Mouse (Mus musculus) heart, adult 2 months (tissue): Measurements from ENCODE around the gene Hacd2. TPM values are rescaled to one million over a fixed set of nuclear protein-coding genes. Genes with fewer than 3 reads are reported as not detected.

ENCODE experiments used
- DNase-seq, 2 experiments: peaks; one replicate each; pipeline ENCODE4 v3.0.0; 2021
- H3K27ac ChIP-seq: fragments of 200-600 bp; 2 replicates; pipeline ENCODE4 v1.8.1; 2022
- H3K27me3 ChIP-seq: fragments of 200-500 bp; 2 replicates; pipeline ENCODE4 v1.6.1; 2012; ENCODE audit warnings: mild to moderate bottlenecking, low read length, inconsistent platforms, mixed read lengths; ENCODE audit not compliant: control insufficient read depth, insufficient read depth
- H3K36me3 ChIP-seq: fragments of 200-500 bp; 2 replicates; pipeline ENCODE4 v1.6.1; 2012; ENCODE audit warnings: low read length, inconsistent platforms; ENCODE audit not compliant: control insufficient read depth, insufficient read depth
- H3K4me1 ChIP-seq: fragments of 200-500 bp; 2 replicates; pipeline ENCODE4 v1.6.1; 2011; ENCODE audit warnings: low read length; ENCODE audit not compliant: control insufficient read depth, insufficient read depth
- H3K4me3 ChIP-seq: fragments of 200-600 bp; 2 replicates; pipeline ENCODE4 v1.8.1; 2022
- H3K79me2 ChIP-seq: fragments of 200-500 bp; replicated peaks from 2 replicates; pipeline ENCODE4 v1.6.1; 2012; ENCODE audit warnings: mild to moderate bottlenecking, inconsistent platforms, low read length, moderate library complexity, mixed read lengths; ENCODE audit not compliant: control insufficient read depth, insufficient read depth
- H3K9ac ChIP-seq: fragments of 200-500 bp; 2 replicates; pipeline ENCODE4 v1.6.1; 2012; ENCODE audit warnings: low read depth, mild to moderate bottlenecking, control low read depth, inconsistent platforms, low read length, mixed read lengths
- CTCF ChIP-seq: fragments of 200-600 bp; IDR thresholded peaks from 2 replicates; pipeline ENCODE4 v1.8.1; 2022; ENCODE audit warnings: antibody characterized with exemption, mild to moderate bottlenecking, moderate library complexity
- EP300 ChIP-seq: fragments of 200-500 bp; IDR thresholded peaks from 2 replicates; pipeline ENCODE4 v1.6.1; 2011; ENCODE audit warnings: low read depth, low read length, control low read depth; ENCODE audit not compliant: insufficient read depth
- POLR2A ChIP-seq: fragments of 200-500 bp; IDR thresholded peaks from 2 replicates; pipeline ENCODE4 v1.6.1; 2011; ENCODE audit warnings: mild to moderate bottlenecking, low read depth, low read length, control low read depth; ENCODE audit not compliant: insufficient read depth
- WGBS: fragments of 180-500 bp; shearing (Covaris S2); methylation state at CpG from one replicate; pipeline ENCODE4 v1.1.7; 2018; 5-methylcytosine and 5-hydroxymethylcytosine counted together
- intact Hi-C: fragments of 180-260 bp; cut with DNase I; formaldehyde crosslinking; loops from one replicate; pipeline ENCODE4 v1.15.1; 2025
- polyA plus RNA-seq: library from polyadenylated mRNA; depleted of rRNA; stranded (reverse); fragments of >200 nt; gene quantifications from 2 replicates; pipeline ENCODE4 v1.2.3, GENCODE M21; 2012
- total RNA-seq, 2 experiments: library from RNA; stranded (reverse); gene quantifications; 2 replicates each; pipeline ENCODE4 v1.2.3; 2021

Hacd2 gene
- total and polyA plus RNA-seq, 3 experiments = 7.2 to 13.2 (median 12.4) TPM

DNA sequence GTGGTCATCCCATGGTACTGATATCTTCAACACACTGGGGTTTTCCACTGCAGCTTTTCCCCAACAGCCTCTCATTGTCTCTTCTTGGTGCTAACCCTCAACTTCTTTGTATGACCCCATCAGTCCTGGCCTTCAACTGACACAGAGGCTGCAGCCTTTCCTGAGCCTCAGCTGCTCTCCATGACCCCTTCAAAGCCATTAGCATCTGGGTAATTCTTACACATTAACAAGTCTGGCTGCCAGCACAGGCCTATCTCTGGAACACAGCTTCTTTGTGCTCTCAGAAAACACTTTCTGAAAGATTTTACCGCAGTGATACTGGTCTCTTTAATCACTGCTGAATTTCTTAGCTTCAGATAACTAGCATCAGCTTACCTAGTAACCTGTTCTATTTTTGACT, 17.9 kb downstream of the Hacd2 start:
- 61% methylated on average over 1 of the region's 1 CpGs for WGBS
- no peak overlapping the region for H3K9ac ChIP-seq
- H3K27ac ChIP-seq = no peak overlapping the region
- intact Hi-C loops = no loop called here
- no peak overlapping the region for H3K4me3 ChIP-seq
- H3K27me3 ChIP-seq = no peaks in the 10 kb centered on the region
- TF ChIP-seq EP300 = no peak
- no peak for TF ChIP-seq POLR2A
- no peak for TF ChIP-seq CTCF
- DNase-seq = no peak
- H3K4me1 ChIP-seq = no peaks in the 10 kb centered on the region
- no peaks in the 10 kb centered on the region for H3K36me3 ChIP-seq
- H3K79me2 ChIP-seq = no peaks in the 10 kb centered on the region; the same call in 1 of the 2 replicates

DNA sequence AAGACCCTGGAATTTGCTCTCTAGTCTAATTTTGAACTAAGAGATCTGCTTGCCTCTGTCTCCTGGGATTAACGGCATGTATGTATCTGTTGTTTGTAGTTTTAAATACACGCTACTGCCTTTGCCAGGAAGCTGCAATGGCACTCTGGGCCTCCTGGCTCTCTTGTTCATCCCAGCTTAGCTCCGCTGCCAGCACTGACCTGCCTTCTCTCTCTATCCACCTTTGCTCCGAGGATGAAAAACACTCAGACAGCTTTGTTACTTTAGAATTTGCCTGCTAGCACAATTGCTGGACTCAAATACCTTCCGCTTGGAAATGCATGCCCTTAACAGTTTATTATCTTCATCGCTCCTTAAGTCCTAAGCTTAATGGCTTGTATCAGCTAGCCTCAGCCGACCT, 18.8 kb downstream of the Hacd2 start:
- Histone ChIP-seq H3K27me3 (no peaks in the 10 kb centered on the region), H3K27ac (no peak overlapping the region), H3K9ac (no peak overlapping the region), H3K36me3 (no peaks in the 10 kb centered on the region), H3K4me3 (no peak overlapping the region), H3K79me2 (no peaks in the 10 kb centered on the region; the same call in 1 of the 2 replicates), H3K4me1 (no peaks in the 10 kb centered on the region)
- TF ChIP-seq CTCF (no peak), POLR2A (no peak), EP300 (no peak)
- intact Hi-C loops = no loop called here
- 94% methylated on average over 7 of the region's 7 CpGs for WGBS
- DNase-seq = no peak

- WGBS = 83% methylated on average over 6 of the region's 6 CpGs
- no peaks in the 10 kb centered on the region for H3K27me3 ChIP-seq
- intact Hi-C loops = no loop called here
- no peaks in the 10 kb centered on the region for H3K36me3 ChIP-seq
- H3K4me1 ChIP-seq = no peaks in the 10 kb centered on the region
- H3K9ac ChIP-seq = no peak overlapping the region
- no peak for TF ChIP-seq CTCF
- TF ChIP-seq EP300 = no peak
- TF ChIP-seq POLR2A = no peak
- no peak for DNase-seq
- no peak overlapping the region for H3K4me3 ChIP-seq
- no peaks in the 10 kb centered on the region; the same call in 1 of the 2 replicates for H3K79me2 ChIP-seq
- no peak overlapping the region for H3K27ac ChIP-seq
These were observed 24.0 kb downstream of the Hacd2 start for GRCm38 (mm10) chr16:35046081-35046775.

DNA sequence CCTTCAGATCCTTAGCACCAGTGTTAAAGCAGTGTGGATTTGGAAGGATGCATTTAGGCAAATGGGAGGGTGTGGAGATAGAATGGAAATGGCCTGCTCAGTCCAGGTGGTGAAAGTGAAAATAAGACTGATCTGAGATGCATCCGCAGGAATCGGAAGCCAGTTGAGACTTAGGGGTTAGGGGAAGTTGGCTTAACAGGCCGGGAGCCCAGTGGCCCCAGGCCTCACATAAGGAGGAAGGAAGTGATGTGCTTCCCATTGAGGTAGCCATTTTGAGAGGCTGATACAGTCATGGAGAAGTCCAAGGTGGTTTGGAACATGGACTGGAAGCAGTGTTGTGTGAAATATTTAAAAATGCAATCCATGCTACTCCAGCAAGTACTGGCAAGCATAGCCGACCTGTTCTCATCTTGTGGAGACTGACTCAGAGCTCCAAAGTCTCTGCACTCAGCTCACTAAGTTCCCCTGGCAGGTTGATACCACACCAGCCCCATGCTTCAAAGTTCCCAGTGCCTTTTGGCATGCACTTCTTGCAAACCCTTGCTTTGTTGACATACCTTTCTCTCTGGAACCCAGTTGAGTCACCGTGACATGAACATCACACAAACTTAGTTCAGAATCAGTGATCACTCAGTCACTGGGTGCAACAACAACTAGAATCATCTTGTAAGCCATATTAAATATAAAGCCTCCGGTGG, 25.2 kb downstream of the Hacd2 start:
- no peak overlapping the region for H3K9ac ChIP-seq
- intact Hi-C loops = no loop called here

DNA sequence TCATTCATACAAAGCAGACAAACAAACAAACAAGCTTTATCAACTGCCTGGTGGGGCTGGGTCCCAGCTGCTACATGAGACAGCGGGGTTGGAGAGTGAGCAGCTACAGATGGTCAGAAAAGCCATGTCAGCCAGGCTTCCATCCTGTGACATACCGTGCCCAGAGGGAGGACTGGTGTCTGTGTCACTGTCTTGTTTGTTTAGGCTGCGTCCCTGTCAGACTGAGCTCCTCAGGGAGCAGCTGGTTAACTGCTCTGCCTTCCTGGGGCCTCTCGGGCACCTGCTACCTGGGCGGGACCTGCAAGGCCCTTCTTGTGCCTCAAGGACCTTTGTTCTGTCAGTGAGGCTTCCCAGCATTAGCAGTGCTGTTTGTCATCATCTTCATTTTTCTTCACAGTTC, 28.8 kb downstream of the Hacd2 start:
- Histone ChIP-seq H3K4me3 (no peak overlapping the region), H3K36me3 (no peaks in the 10 kb centered on the region), H3K27me3 (no peaks in the 10 kb centered on the region), H3K4me1 (no peaks in the 10 kb centered on the region), H3K79me2 (no peaks in the 10 kb centered on the region), H3K27ac (no peak overlapping the region), H3K9ac (no peak overlapping the region)
- intact Hi-C loops = no loop called here
- DNase-seq = no peak
- TF ChIP-seq CTCF = no peak
- no peak for TF ChIP-seq POLR2A
- TF ChIP-seq EP300 = no peak
- 78% methylated on average over 5 of the region's 5 CpGs for WGBS

More for the DNA sequence above, 25.2 kb downstream of the Hacd2 start:
- no peaks in the 10 kb centered on the region for H3K4me1 ChIP-seq
- no peak for DNase-seq
- TF ChIP-seq POLR2A (no peak), EP300 (no peak), CTCF (no peak)
- H3K79me2 ChIP-seq = no peaks in the 10 kb centered on the region; the same call in 1 of the 2 replicates
- no peak overlapping the region for H3K4me3 ChIP-seq
- H3K27ac ChIP-seq = no peak overlapping the region
- WGBS = 81% methylated on average over 6 of the region's 6 CpGs
- no peaks in the 10 kb centered on the region for H3K27me3 ChIP-seq
- H3K36me3 ChIP-seq = no peaks in the 10 kb centered on the region

- TF ChIP-seq EP300 = no peak
- no peak for TF ChIP-seq POLR2A
- no peak for TF ChIP-seq CTCF
- no peaks in the 10 kb centered on the region for H3K36me3 ChIP-seq
These were observed 30.0 kb downstream of the Hacd2 start for GRCm38 (mm10) chr16:35052191-35052590.

More at GRCm38 (mm10) chr16:35052191-35052590, 30.0 kb downstream of the Hacd2 start:
- Histone ChIP-seq H3K4me3 (no peak overlapping the region), H3K9ac (no peak overlapping the region), H3K79me2 (no peaks in the 10 kb centered on the region), H3K27ac (no peak overlapping the region), H3K4me1 (no peaks in the 10 kb centered on the region), H3K27me3 (no peaks in the 10 kb centered on the region)
- no peak for DNase-seq
- intact Hi-C loops = no loop called here
- WGBS = 97% methylated on average over 1 of the region's 1 CpGs
